Mouse (Mus musculus) CH12.LX (cell line): ENCODE data around the gene Spata2l.
A peak's percentile ranks its signal among the peaks of the same experiment; 100 is the strongest.

Experiments used
- CHD2 ChIP-seq: IDR thresholded peaks from 2 replicates; pipeline ENCODE4 v1.6.1; 2011; ENCODE audit warnings: low read length, improper control_type of control experiment
- CTCF ChIP-seq, 2 experiments: IDR thresholded peaks in 1 of 2; conservative IDR thresholded peaks in 1 of 2; 2 replicates each; pipeline ENCODE4 v1.5.1; 2011 to 2012; ENCODE audit warnings: low read depth in 2 of 2, low read length in 2 of 2, improper control_type of control experiment in 1 of 2, inconsistent platforms in 1 of 2, mild to moderate bottlenecking in 1 of 2, moderate library complexity in 1 of 2
- E2F4 ChIP-seq: IDR thresholded peaks from 2 replicates; pipeline ENCODE4 v1.6.1; 2011; ENCODE audit warnings: low read depth, low read length, improper control_type of control experiment; ENCODE audit not compliant: insufficient replicate concordance
- EP300 ChIP-seq: IDR thresholded peaks from 2 replicates; pipeline ENCODE4 v1.6.1; 2011; ENCODE audit warnings: low read length, improper control_type of control experiment
- ETS1 ChIP-seq: conservative IDR thresholded peaks from 2 replicates; pipeline ENCODE4 v1.6.1; 2012; ENCODE audit warnings: low read depth, mild to moderate bottlenecking, inconsistent platforms, low read length, improper control_type of control experiment, moderate library complexity
- JUND ChIP-seq: conservative IDR thresholded peaks from 2 replicates; pipeline ENCODE4 v1.6.1; 2011; ENCODE audit warnings: low read depth, low read length, improper control_type of control experiment
- PAX5 ChIP-seq: IDR thresholded peaks from 2 replicates; pipeline ENCODE4 v1.6.1; 2012; ENCODE audit warnings: low read length, inconsistent platforms, mixed read lengths
- POLR2A ChIP-seq: IDR thresholded peaks from 2 replicates; pipeline ENCODE4 v1.6.1; 2011; ENCODE audit warnings: low read depth, mild to moderate bottlenecking, improper control_type of control experiment, low read length
- UBTF ChIP-seq: IDR thresholded peaks from 2 replicates; pipeline ENCODE4 v1.6.1; 2012; ENCODE audit warnings: low read depth, mild to moderate bottlenecking, inconsistent platforms, low read length, improper control_type of control experiment, moderate library complexity
- USF1 ChIP-seq: IDR thresholded peaks from 2 replicates; pipeline ENCODE4 v1.6.1; 2014; ENCODE audit warnings: low read depth, mild to moderate bottlenecking, inconsistent platforms, low read length, improper control_type of control experiment

- TF ChIP-seq CTCF (conservative IDR thresholded peaks at IDR 0.05 in 1 of 2, IDR thresholded peaks at IDR 0.05 in 1 of 2; ENCODE audit: low read depth in 2 of 2, low read length in 2 of 2) (peak in 1 of 2 experiments; percentile 31; a peak in 2 of 4 replicates), POLR2A (peak; percentile 49; the same call in 1 of the 2 replicates), UBTF (no peak), JUND (no peak), USF1 (no peak), PAX5 (no peak), CHD2 (no peak), E2F4 (no peak), ETS1 (no peak), EP300 (no peak)
Observed at GRCm38 (mm10) chr8:123235520-123236497, at the start of gene Spata2l.
